Mouse (Mus musculus) hindbrain, embryonic 12.5 days (tissue): Measurements from ENCODE around the gene Prr5. TPM values are rescaled to one million over a fixed set of nuclear protein-coding genes. Genes with fewer than 3 reads are reported as not detected.

Source experiments
- ATAC-seq: fragments of 200-750 bp; cut with Nextera tagmentation; 2 replicates; pipeline ENCODE4 v1.8.0; 2017; ENCODE audit warnings: moderate TSS enrichment; ENCODE audit not compliant: low FRiP score
- H3K27ac ChIP-seq: fragments of 300-500 bp; sonication (generic); 2 replicates; pipeline ENCODE4 v1.5.1; 2016; ENCODE audit warnings: mild to moderate bottlenecking
- H3K27me3 ChIP-seq: fragments of 300-500 bp; sonication (generic); 2 replicates; pipeline ENCODE4 v1.6.1; 2016; ENCODE audit warnings: mild to moderate bottlenecking
- H3K36me3 ChIP-seq: fragments of 300-500 bp; sonication (generic); 2 replicates; pipeline ENCODE4 v1.6.1; 2016; ENCODE audit warnings: mild to moderate bottlenecking
- H3K4me1 ChIP-seq: fragments of 300-500 bp; sonication (generic); 2 replicates; pipeline ENCODE4 v1.6.1; 2016
- H3K4me2 ChIP-seq: fragments of 300-500 bp; sonication (generic); replicated peaks from 2 replicates; pipeline ENCODE4 v1.6.1; 2016; ENCODE audit warnings: mild to moderate bottlenecking
- H3K4me3 ChIP-seq: fragments of 300-500 bp; sonication (generic); 2 replicates; pipeline ENCODE4 v1.5.1; 2016; ENCODE audit warnings: mild to moderate bottlenecking
- H3K9ac ChIP-seq: fragments of 300-500 bp; sonication (generic); 2 replicates; pipeline ENCODE4 v1.6.1; 2016; ENCODE audit warnings: mild to moderate bottlenecking, moderate library complexity
- H3K9me3 ChIP-seq: fragments of 300-500 bp; sonication (generic); replicated peaks from 2 replicates; pipeline ENCODE4 v1.6.1; 2016; ENCODE audit warnings: mild to moderate bottlenecking
- WGBS: fragments of 180-500 bp; shearing (Covaris S2); methylation state at CpG from one replicate; pipeline ENCODE4 v1.1.7; 2016; 5-methylcytosine and 5-hydroxymethylcytosine counted together
- polyA plus RNA-seq: library from polyadenylated mRNA; unstranded; fragments of >200 nt; fragmentation: Nextera tagmentation; extraction: Ambion mirVana; gene quantifications from 2 replicates; pipeline ENCODE4 v1.2.1, GENCODE M21; 2016

The Prr5 gene
- polyA plus RNA-seq = 17.9 and 19.4 TPM in 2 replicates

- 0 out of 2 replicates have a peak within 1 kb of the TSS, but pooled peaks have one; percentile 23 for H3K9ac ChIP-seq
- ATAC-seq = 0 out of 2 replicates have a peak, but pooled peaks have one; percentile 9
- WGBS = 75% methylated on average over 14 of the region's 14 CpGs
- no peaks in the 10 kb centered on the region for H3K9me3 ChIP-seq
- H3K27me3 ChIP-seq = peaks cover 17% of the 10 kb centered on the region
- no peak within 1 kb of the TSS for H3K4me3 ChIP-seq
- H3K4me2 ChIP-seq = no peak within 1 kb of the TSS
- peaks cover 22% of the 10 kb centered on the region for H3K4me1 ChIP-seq
- H3K27ac ChIP-seq = no peak within 1 kb of the TSS
- no peaks in the 10 kb centered on the region for H3K36me3 ChIP-seq
These were observed at the start of gene Prr5 for GRCm38 (mm10) chr15:84668938-84669747. TSS of gene Prr5 (plus strand) at chr15:84669620.

GRCm38 (mm10) chr15:84620028-84620427 lies 49.4 kb upstream of the Prr5 start:
- Histone ChIP-seq H3K4me3 (no peak overlapping the region), H3K27me3 (peaks cover 11% of the 10 kb centered on the region), H3K27ac (no peak overlapping the region), H3K4me2 (no peak overlapping the region), H3K36me3 (no peaks in the 10 kb centered on the region), H3K9me3 (no peaks in the 10 kb centered on the region), H3K4me1 (peaks cover 32% of the 10 kb centered on the region), H3K9ac (no peak overlapping the region)
- ATAC-seq = no peak
- WGBS = 59% methylated on average over 3 of the region's 3 CpGs

- H3K27me3 ChIP-seq = no peaks in the 10 kb centered on the region
- no peaks in the 10 kb centered on the region for H3K36me3 ChIP-seq
- ATAC-seq = peak; percentile 65
- WGBS = 29% methylated on average over 14 of the region's 14 CpGs
- peaks cover 38% of the 10 kb centered on the region for H3K4me1 ChIP-seq
- H3K4me2 ChIP-seq = peak overlapping the region; percentile 33; the same call in 1 of the 2 replicates
- H3K9ac ChIP-seq = no peak overlapping the region
- no peaks in the 10 kb centered on the region for H3K9me3 ChIP-seq
- H3K4me3 ChIP-seq = no peak overlapping the region
- H3K27ac ChIP-seq = peak overlapping the region; percentile 70
These were observed 47.5 kb upstream of the Prr5 start for GRCm38 (mm10) chr15:84621722-84622428.

- H3K4me2 ChIP-seq = no peak overlapping the region
- H3K9me3 ChIP-seq = no peaks in the 10 kb centered on the region
- no peak overlapping the region for H3K4me3 ChIP-seq
- ATAC-seq = no peak
- H3K36me3 ChIP-seq = no peaks in the 10 kb centered on the region
- H3K9ac ChIP-seq = no peak overlapping the region
- peaks cover 45% of the 10 kb centered on the region for H3K4me1 ChIP-seq
- WGBS = 62% methylated on average over 9 of the region's 9 CpGs
- peaks cover 9% of the 10 kb centered on the region; the same call in 1 of the 2 replicates for H3K27me3 ChIP-seq
- H3K27ac ChIP-seq = no peak overlapping the region
These were observed 44.5 kb upstream of the Prr5 start for GRCm38 (mm10) chr15:84624870-84625269.

- peaks cover 41% of the 10 kb centered on the region for H3K4me1 ChIP-seq
- ATAC-seq = no peak; the same call in 1 of the 2 replicates
These were observed 43.6 kb upstream of the Prr5 start for GRCm38 (mm10) chr15:84625712-84626414.

GRCm38 (mm10) chr15:84627308-84627707 lies 42.1 kb upstream of the Prr5 start:
- Histone ChIP-seq H3K4me2 (no peak overlapping the region), H3K9me3 (no peaks in the 10 kb centered on the region), H3K36me3 (no peaks in the 10 kb centered on the region), H3K27ac (no peak overlapping the region), H3K9ac (no peak overlapping the region), H3K4me1 (peaks cover 27% of the 10 kb centered on the region), H3K27me3 (peaks cover 9% of the 10 kb centered on the region; the same call in 1 of the 2 replicates), H3K4me3 (no peak overlapping the region)
- ATAC-seq = no peak
- WGBS = 72% methylated on average over 5 of the region's 5 CpGs

More at GRCm38 (mm10) chr15:84625712-84626414, 43.6 kb upstream of the Prr5 start:
- H3K4me3 ChIP-seq = no peak overlapping the region
- H3K36me3 ChIP-seq = no peaks in the 10 kb centered on the region
- 73% methylated on average over 6 of the region's 6 CpGs for WGBS
- no peak overlapping the region for H3K9ac ChIP-seq
- H3K4me2 ChIP-seq = no peak overlapping the region
- no peaks in the 10 kb centered on the region for H3K9me3 ChIP-seq
- H3K27me3 ChIP-seq = peaks cover 9% of the 10 kb centered on the region; the same call in 1 of the 2 replicates
- H3K27ac ChIP-seq = no peak overlapping the region

GRCm38 (mm10) chr15:84629680-84630079 lies 39.7 kb upstream of the Prr5 start:
- no peaks in the 10 kb centered on the region for H3K36me3 ChIP-seq
- no peaks in the 10 kb centered on the region for H3K9me3 ChIP-seq
- H3K9ac ChIP-seq = no peak overlapping the region
- H3K4me2 ChIP-seq = no peak overlapping the region
- no peak overlapping the region for H3K4me3 ChIP-seq
- 16% methylated on average over 3 of the region's 3 CpGs for WGBS
- peaks cover 9% of the 10 kb centered on the region; the same call in 1 of the 2 replicates for H3K27me3 ChIP-seq
- peak; percentile 63 for ATAC-seq
- peaks cover 24% of the 10 kb centered on the region for H3K4me1 ChIP-seq
- no peak overlapping the region for H3K27ac ChIP-seq

- peak; percentile 26; the same call in 1 of the 2 replicates for ATAC-seq
- 2% methylated on average over 7 of the region's 7 CpGs for WGBS
- no peaks in the 10 kb centered on the region for H3K36me3 ChIP-seq
- no peaks in the 10 kb centered on the region for H3K9me3 ChIP-seq
- peaks cover 11% of the 10 kb centered on the region for H3K4me1 ChIP-seq
- H3K27ac ChIP-seq = no peak overlapping the region
- peaks cover 9% of the 10 kb centered on the region; the same call in 1 of the 2 replicates for H3K27me3 ChIP-seq
- H3K9ac ChIP-seq = no peak overlapping the region
- no peak overlapping the region for H3K4me2 ChIP-seq
- no peak overlapping the region for H3K4me3 ChIP-seq
These were observed 37.9 kb upstream of the Prr5 start for GRCm38 (mm10) chr15:84631560-84631959.

- H3K4me2 ChIP-seq = no peak overlapping the region
- 0 out of 2 replicates have a peak, but pooled peaks cover 9% of the 10 kb centered on the region for H3K4me1 ChIP-seq
- H3K27me3 ChIP-seq = 0 out of 2 replicates have a peak, but pooled peaks cover under 1% of the 10 kb centered on the region
- no peaks in the 10 kb centered on the region for H3K36me3 ChIP-seq
- 0 out of 2 replicates have a peak overlapping the region, but pooled peaks have one; percentile 32 for H3K9ac ChIP-seq
- no peaks in the 10 kb centered on the region for H3K9me3 ChIP-seq
- WGBS = 48% methylated on average over 3 of the region's 3 CpGs
- H3K4me3 ChIP-seq = no peak overlapping the region
- no peak overlapping the region for H3K27ac ChIP-seq
- ATAC-seq = no peak
These were observed 35.1 kb upstream of the Prr5 start for GRCm38 (mm10) chr15:84634361-84634760.

- no peak overlapping the region for H3K4me2 ChIP-seq
- no peaks in the 10 kb centered on the region for H3K9me3 ChIP-seq
- no peak overlapping the region for H3K4me3 ChIP-seq
- no peaks in the 10 kb centered on the region for H3K36me3 ChIP-seq
- peaks cover 19% of the 10 kb centered on the region for H3K4me1 ChIP-seq
- no peak for ATAC-seq
- H3K27me3 ChIP-seq = 0 out of 2 replicates have a peak, but pooled peaks cover 3% of the 10 kb centered on the region
- H3K9ac ChIP-seq = no peak overlapping the region
- H3K27ac ChIP-seq = no peak overlapping the region
These were observed 31.0 kb upstream of the Prr5 start for GRCm38 (mm10) chr15:84638405-84638804.

- no peak overlapping the region for H3K4me3 ChIP-seq
- peaks cover 19% of the 10 kb centered on the region for H3K4me1 ChIP-seq
- H3K4me2 ChIP-seq = no peak overlapping the region
- H3K9ac ChIP-seq = no peak overlapping the region
- H3K27ac ChIP-seq = no peak overlapping the region
- ATAC-seq = no peak
- H3K9me3 ChIP-seq = no peaks in the 10 kb centered on the region
- 0 out of 2 replicates have a peak, but pooled peaks cover 3% of the 10 kb centered on the region for H3K27me3 ChIP-seq
- WGBS = 63% methylated on average over 5 of the region's 5 CpGs
- H3K36me3 ChIP-seq = no peaks in the 10 kb centered on the region
These were observed 30.4 kb upstream of the Prr5 start for GRCm38 (mm10) chr15:84639072-84639450.
